Mouse (Mus musculus): ENCODE data around the gene Spata48. TPM values are rescaled to one million over a fixed set of nuclear protein-coding genes. Genes with fewer than 3 reads are reported as not detected.

Spata48 gene
- polyA plus RNA-seq, 1 experiment from 2014 or later, result 1.0 TPM

DNA sequence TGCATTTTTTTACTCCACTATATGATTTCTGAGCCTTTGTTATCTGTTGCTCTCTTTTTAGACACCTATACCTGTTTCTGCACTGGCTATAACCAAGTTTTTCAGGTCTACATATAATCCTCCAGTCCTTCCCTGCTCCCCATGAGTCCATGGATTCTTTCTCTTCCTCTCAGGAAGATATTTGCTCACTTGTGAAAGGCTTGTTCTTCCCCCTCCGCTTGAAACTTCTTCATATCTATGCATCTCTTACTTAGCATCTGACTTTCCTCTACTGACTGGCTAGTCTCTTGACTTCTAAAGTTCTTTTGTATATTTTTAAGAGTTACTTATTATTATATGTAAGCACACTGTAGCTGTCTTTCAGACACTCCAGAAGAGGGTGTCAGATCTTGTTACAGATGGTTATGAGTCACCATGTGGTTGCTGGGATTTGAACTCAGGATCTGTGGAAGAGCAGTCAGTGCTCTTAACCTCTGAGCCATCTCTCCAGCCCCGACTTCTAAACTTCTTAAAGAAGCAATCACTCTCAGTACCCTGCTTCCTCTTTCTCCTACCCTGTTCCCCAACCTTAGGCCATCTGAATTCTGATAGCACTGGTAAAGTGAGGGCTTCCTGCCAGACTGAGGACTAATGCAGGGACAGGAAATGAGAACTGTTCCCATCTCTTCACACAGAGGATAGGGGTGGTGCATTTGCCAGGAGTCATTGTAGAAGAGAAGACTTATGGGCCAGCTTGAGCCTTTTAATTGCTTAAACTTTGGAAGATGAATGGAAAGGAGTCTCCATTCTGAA is 51.3 kb downstream of the Spata48 start:
- 75% methylated on average over 2 of the region's 2 CpGs for WGBS
- ATAC-seq (replicated peaks), result no peak

GRCm38 (mm10) chr11:11514920-11515319 is 53.0 kb downstream of the Spata48 start:
- H3K9me3 ChIP-seq, result no peaks in the 10 kb centered on the region
- no peak overlapping the region for H3K4me3 ChIP-seq
- no peaks in the 10 kb centered on the region for H3K36me3 ChIP-seq (replicated peaks)
- no peak overlapping the region for H3K9ac ChIP-seq
- no peak overlapping the region for H3K27ac ChIP-seq
- no peak for ATAC-seq (replicated peaks)
- H3K27me3 ChIP-seq (replicated peaks), result no peaks in the 10 kb centered on the region
- H3K4me2 ChIP-seq, result no peak overlapping the region
- H3K4me1 ChIP-seq, result no peaks in the 10 kb centered on the region
- 87% methylated on average over 4 of the region's 4 CpGs for WGBS

More for the DNA sequence above, 51.3 kb downstream of the Spata48 start:
- no peaks in the 10 kb centered on the region for H3K27me3 ChIP-seq (replicated peaks)
- no peaks in the 10 kb centered on the region for H3K4me1 ChIP-seq
- no peaks in the 10 kb centered on the region for H3K9me3 ChIP-seq
- H3K9ac ChIP-seq, result no peak overlapping the region
- H3K4me3 ChIP-seq, result no peak overlapping the region
- H3K36me3 ChIP-seq (replicated peaks), result no peaks in the 10 kb centered on the region
- H3K27ac ChIP-seq, result no peak overlapping the region
- H3K4me2 ChIP-seq, result no peak overlapping the region

DNA sequence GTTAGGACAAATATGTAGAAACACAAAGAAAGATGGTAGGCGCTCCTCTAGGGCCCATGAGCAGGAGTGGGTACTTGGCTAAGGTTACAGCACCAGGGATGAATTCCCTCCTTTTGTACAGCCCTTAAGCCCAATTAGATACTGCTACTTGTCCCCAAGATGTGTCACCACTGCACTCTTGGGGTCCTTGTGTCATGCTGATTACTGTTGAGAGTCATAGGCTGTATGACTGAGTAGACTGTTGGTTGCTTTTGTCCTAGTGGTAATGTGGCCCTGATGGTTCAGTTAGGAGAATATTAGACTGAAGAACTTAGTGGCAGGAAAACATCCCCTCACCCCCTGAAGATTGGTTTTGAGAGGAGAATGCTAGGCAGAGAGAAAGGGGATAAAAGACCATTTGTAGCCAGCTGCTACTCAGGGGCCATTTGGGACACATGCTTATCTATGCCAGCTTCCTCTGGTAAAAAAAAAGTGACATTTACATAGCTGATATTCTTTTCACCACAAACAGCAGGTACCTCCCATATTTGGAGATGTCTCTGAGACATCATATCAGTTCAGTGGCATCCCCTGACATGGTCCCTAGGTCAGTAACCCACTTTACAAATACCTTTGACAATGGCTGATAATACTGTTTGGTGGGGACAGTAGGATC is 56.0 kb downstream of the Spata48 start:
- Histone ChIP-seq H3K27me3 (replicated peaks) (no peaks in the 10 kb centered on the region), H3K9me3 (no peaks in the 10 kb centered on the region), H3K4me2 (no peak overlapping the region), H3K27ac (no peak overlapping the region), H3K4me1 (no peaks in the 10 kb centered on the region), H3K9ac (no peak overlapping the region), H3K4me3 (no peak overlapping the region), H3K36me3 (replicated peaks) (no peaks in the 10 kb centered on the region)
- 88% methylated on average over 1 of the region's 1 CpGs for WGBS
- no peak for ATAC-seq (replicated peaks)

DNA sequence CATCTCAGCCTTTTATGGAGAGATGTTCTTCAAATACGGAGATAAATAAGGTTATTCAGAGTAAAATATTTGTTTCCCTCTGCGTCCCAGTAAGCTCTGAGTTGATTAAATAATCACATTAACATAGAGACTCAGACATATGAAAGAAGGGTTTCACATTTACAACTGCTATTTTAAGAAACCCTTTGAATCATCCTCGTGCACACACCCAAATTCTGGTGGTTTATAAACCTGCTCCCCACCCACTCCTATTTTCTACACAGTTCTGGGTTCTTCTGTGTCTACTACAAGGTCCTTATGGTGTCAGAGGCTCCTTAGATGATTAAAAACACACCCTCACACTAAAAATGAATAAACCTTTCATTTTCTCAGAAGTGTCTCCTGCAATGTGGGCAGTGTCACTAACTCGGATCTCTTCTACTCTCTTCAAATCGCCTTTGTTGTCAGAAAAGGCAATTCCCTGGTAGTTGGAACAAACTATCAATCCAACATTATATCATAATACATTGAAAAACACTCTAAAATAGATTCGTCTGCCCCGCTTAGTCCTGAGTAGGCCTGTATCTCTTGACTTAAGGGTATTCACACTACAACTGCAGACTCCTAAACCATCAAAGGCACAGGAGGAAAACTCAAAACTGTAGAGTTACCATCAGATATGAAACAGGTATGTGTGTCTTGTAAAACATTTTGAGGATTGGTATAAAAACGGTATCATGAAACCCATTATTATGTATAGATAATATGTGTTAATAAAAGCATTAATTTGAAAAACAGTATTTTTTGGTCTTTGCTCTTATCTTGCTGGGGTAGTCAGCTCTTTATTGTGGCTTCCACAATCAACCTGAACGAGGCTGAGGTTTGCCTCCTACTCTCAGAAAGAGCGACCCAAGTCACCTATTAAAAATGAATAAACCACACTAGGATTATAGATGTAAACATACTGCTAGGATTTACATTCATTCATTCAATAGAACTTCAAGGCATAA is 57.7 kb downstream of the Spata48 start:
- Histone ChIP-seq H3K27ac (no peak overlapping the region), H3K4me3 (no peak overlapping the region), H3K9ac (no peak overlapping the region), H3K9me3 (no peaks in the 10 kb centered on the region), H3K4me2 (no peak overlapping the region), H3K36me3 (replicated peaks) (no peaks in the 10 kb centered on the region), H3K4me1 (no peaks in the 10 kb centered on the region), H3K27me3 (replicated peaks) (no peaks in the 10 kb centered on the region)
- 88% methylated on average over 10 of the region's 10 CpGs for WGBS
- ATAC-seq (replicated peaks), result no peak

DNA sequence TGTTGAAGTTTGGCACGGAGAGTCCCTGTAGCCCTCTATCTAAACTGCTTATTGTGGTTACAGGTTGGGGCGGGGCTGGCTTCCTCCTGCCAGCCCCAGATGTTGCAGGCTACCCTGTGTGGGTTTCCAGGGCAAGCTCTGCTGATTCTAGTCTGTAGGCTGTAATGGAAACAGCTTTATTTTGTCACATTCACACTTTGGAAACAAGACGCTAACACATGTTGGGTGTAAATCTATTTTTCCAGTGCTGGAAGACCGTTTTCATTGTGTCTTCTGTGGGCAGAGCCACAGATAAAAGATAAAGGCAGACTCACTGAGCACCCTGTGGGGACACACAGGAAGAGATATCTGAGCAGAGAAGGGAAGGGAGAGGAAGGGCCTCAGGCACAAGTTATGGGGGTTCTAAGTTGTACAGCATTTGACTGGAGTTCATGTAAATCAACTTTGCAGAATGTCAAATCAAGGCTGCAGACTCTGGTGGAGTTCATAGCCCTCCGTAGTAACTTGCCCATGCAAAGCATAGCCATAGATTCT is 60.1 kb downstream of the Spata48 start:
- Histone ChIP-seq H3K36me3 (replicated peaks) (no peaks in the 10 kb centered on the region), H3K27me3 (replicated peaks) (no peaks in the 10 kb centered on the region), H3K4me1 (no peaks in the 10 kb centered on the region), H3K9me3 (no peaks in the 10 kb centered on the region), H3K4me2 (no peak overlapping the region), H3K27ac (no peak overlapping the region), H3K9ac (no peak overlapping the region), H3K4me3 (no peak overlapping the region)
- 83% methylated on average over 5 of the region's 5 CpGs for WGBS
- ATAC-seq (replicated peaks), result no peak

DNA sequence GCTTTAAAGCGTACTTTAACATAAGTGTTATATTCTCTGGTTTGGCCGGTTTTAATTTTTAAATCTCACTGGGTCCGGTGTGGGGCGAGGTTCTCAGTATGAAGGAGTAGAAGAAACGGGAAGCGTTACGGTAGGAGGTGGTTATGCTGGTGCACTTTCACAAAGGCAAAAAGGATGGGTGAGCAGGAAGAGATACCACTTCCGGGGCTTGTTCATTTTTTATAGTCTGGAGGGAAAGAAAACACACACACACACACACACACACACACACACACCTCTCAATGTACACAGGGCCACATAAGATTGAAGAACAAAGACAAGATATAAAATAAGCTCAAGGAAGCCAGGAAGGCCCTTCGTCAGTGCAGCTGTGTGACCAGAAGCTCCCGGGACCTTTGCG is 66.9 kb downstream of the Spata48 start:
- no peak overlapping the region for H3K4me2 ChIP-seq
- H3K4me1 ChIP-seq, result no peaks in the 10 kb centered on the region
- H3K9me3 ChIP-seq, result no peaks in the 10 kb centered on the region
- H3K27ac ChIP-seq, result no peak overlapping the region
- H3K27me3 ChIP-seq (replicated peaks), result no peaks in the 10 kb centered on the region
- ATAC-seq (replicated peaks), result no peak
- H3K4me3 ChIP-seq, result no peak overlapping the region
- WGBS, result 86% methylated on average over 11 of the region's 11 CpGs
- H3K9ac ChIP-seq, result no peak overlapping the region
- H3K36me3 ChIP-seq (replicated peaks), result no peaks in the 10 kb centered on the region

GRCm38 (mm10) chr11:11529165-11529564 is 67.3 kb downstream of the Spata48 start:
- no peaks in the 10 kb centered on the region for H3K9me3 ChIP-seq
- no peak overlapping the region for H3K4me3 ChIP-seq
- H3K9ac ChIP-seq, result no peak overlapping the region
- H3K4me2 ChIP-seq, result no peak overlapping the region
- H3K36me3 ChIP-seq (replicated peaks), result no peaks in the 10 kb centered on the region
- no peak overlapping the region for H3K27ac ChIP-seq
- H3K4me1 ChIP-seq, result no peaks in the 10 kb centered on the region
- 80% methylated on average over 6 of the region's 6 CpGs for WGBS
- no peaks in the 10 kb centered on the region for H3K27me3 ChIP-seq (replicated peaks)
- ATAC-seq (replicated peaks), result no peak

DNA sequence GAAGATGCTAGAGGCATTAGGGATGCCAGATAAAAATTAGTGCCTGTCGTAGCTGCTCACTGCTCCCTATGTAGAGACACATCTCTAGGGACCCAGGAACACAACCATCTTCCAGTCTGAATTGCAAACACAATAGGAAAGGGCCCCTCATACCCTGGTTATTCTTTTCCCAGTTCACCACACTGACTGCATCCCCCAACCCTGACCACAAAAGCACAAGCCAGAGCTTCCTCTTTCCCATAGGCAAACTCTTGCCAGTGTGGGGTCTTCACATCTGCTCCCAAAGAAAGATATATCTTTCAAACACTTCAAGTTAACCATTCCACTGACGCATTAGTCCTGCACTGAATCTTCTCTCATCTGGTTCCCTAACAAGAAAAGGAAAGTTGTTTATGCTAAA is 68.2 kb downstream of the Spata48 start:
- Histone ChIP-seq H3K27ac (no peak overlapping the region), H3K9me3 (no peaks in the 10 kb centered on the region), H3K4me3 (no peak overlapping the region), H3K4me1 (no peaks in the 10 kb centered on the region), H3K4me2 (no peak overlapping the region), H3K9ac (no peak overlapping the region), H3K27me3 (replicated peaks) (no peaks in the 10 kb centered on the region), H3K36me3 (replicated peaks) (no peaks in the 10 kb centered on the region)
- no peak for ATAC-seq (replicated peaks)
- 77% methylated on average over 2 of the region's 2 CpGs for WGBS

GRCm38 (mm10) chr11:11536295-11536694 is 74.4 kb downstream of the Spata48 start:
- no peaks in the 10 kb centered on the region for H3K36me3 ChIP-seq (replicated peaks)
- H3K9ac ChIP-seq, result no peak overlapping the region
- ATAC-seq (replicated peaks), result no peak
- H3K9me3 ChIP-seq, result no peaks in the 10 kb centered on the region
- H3K27me3 ChIP-seq (replicated peaks), result no peaks in the 10 kb centered on the region
- no peak overlapping the region for H3K4me2 ChIP-seq
- H3K4me3 ChIP-seq, result no peak overlapping the region
- no peaks in the 10 kb centered on the region for H3K4me1 ChIP-seq
- WGBS, result 88% methylated on average over 1 of the region's 1 CpGs
- no peak overlapping the region for H3K27ac ChIP-seq

GRCm38 (mm10) chr11:11545948-11546347 is 84.1 kb downstream of the Spata48 start:
- H3K4me3 ChIP-seq, result no peak overlapping the region

DNA sequence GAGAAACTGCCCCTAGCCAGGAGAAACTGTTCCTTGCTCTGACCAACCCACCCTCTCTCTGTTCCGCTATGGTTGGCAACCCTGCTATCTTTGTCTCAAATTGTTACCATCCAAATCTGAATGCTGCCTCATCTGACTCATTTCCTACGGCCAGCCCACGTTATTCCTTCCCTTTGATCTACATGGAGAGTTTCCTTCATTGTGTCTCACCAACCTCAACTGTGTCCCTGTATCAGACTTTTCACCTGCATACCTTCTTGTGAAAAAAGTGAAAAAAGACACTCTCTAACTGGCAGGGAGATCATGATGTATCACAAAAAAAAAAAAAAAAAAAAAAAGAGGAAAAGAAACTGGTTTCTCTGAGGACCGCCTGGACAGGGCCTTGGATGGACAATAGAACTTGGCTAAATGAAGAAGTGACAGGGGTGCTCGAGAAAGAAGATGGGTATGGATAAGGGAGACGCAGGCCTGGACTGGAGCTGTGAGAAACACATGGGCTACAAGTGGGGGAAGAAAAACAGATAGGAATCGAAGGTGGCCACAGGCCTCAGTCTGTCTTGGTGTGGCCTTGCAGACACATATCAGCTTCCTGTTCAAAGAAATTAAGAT is 85.1 kb downstream of the Spata48 start:
- Histone ChIP-seq H3K27ac (no peak overlapping the region), H3K27me3 (replicated peaks) (no peaks in the 10 kb centered on the region), H3K9ac (no peak overlapping the region), H3K36me3 (replicated peaks) (no peaks in the 10 kb centered on the region), H3K4me3 (no peak overlapping the region), H3K4me2 (no peak overlapping the region), H3K4me1 (no peaks in the 10 kb centered on the region), H3K9me3 (no peaks in the 10 kb centered on the region)
- 85% methylated on average over 7 of the region's 7 CpGs for WGBS
- no peak for ATAC-seq (replicated peaks)

More at GRCm38 (mm10) chr11:11545948-11546347, 84.1 kb downstream of the Spata48 start:
- Histone ChIP-seq H3K9ac (no peak overlapping the region), H3K4me1 (no peaks in the 10 kb centered on the region), H3K9me3 (no peaks in the 10 kb centered on the region), H3K27me3 (replicated peaks) (no peaks in the 10 kb centered on the region), H3K36me3 (replicated peaks) (no peaks in the 10 kb centered on the region), H3K4me2 (no peak overlapping the region), H3K27ac (no peak overlapping the region)
- whole genome bisulfite sequencing, result 95% methylated on average over 3 of the region's 3 CpGs
- ATAC-seq (replicated peaks), result no peak
